Mouse (Mus musculus) thymus, postnatal 0 days (tissue): ENCODE data around the gene Cst13. TPM values are rescaled to one million over a fixed set of nuclear protein-coding genes. Genes with fewer than 3 reads are reported as not detected.
"Not testable (repeated sequence)": the region's sequence is repeated elsewhere in the genome, so short reads cannot be mapped to it uniquely, and the experiment has no call there.

Experiments used
- DNase-seq: peaks from one replicate; pipeline ENCODE4 v3.0.0-alpha.2; 2015; ENCODE audit warnings: low spot score
- polyA plus RNA-seq: library from polyadenylated mRNA; unstranded; fragments of >200 nt; fragmentation: Nextera tagmentation; extraction: Ambion mirVana; gene quantifications from 2 replicates; pipeline ENCODE4 v1.2.1, GENCODE M21; 2015

Gene Cst13
- polyA plus RNA-seq: not detected in 2 replicates

- no peak for DNase-seq
Measured at GRCm38 (mm10) chr2:148819909-148820308, at the start of gene Cst13. Gene Cst13 (plus strand): TSS chr2:148820081.

GRCm38 (mm10) chr2:148771397-148771796 lies 48.5 kb upstream of the Cst13 start, which contains the start of gene Cst11:
Gene Cst11 (minus strand): TSS chr2:148771497.
- DNase-seq: not testable (repeated sequence)

DNA sequence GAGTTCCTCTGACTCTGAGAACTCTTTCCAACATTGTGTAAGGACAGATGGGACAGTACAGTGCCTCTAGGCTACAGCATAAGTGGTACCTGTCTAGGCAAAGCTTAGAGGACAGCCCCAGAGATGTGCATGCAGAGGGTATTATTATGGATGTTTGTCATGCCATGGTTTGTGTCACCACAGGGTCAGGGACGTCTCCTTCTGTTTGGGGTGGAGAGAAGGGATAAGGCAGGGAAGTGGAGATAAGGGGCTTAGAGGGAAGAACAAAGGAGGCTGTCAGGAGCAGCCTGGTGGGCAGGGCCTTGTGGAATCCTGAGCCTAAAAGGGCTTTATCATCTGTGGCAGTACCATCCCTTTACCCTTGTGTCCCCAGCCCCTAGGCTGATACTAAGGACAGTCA lies 38.2 kb upstream of the Cst13 start, which contains the start of gene 8030411F24Rik:
TSS of gene 8030411F24Rik (plus strand) at position 301 of the 400 bp plus-strand sequence.
- DNase-seq: no peak

DNA sequence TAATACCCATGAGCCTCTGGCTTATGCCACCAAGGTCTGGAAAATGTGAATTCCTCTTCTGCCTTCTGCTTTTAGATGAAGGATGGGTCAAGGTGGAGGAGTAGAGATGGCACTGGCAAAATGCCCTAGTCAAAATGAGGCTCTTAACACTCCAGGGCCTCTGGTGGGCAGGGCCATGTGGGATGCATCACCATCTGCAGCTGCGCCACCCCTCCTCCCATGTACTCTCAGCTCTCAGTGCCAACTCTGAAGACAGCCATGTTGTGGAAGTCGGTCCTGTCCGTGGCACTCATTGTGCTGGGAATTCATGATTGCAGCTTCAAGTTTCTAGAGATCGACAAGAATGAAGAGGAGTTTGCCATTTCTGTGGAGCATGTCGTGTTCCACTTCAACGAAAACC lies 30.7 kb upstream of the Cst13 start, which contains the start of gene Cst12:
TSS of gene Cst12 (plus strand) at position 220 of the 400 bp plus-strand sequence.
- no peak for DNase-seq

DNA sequence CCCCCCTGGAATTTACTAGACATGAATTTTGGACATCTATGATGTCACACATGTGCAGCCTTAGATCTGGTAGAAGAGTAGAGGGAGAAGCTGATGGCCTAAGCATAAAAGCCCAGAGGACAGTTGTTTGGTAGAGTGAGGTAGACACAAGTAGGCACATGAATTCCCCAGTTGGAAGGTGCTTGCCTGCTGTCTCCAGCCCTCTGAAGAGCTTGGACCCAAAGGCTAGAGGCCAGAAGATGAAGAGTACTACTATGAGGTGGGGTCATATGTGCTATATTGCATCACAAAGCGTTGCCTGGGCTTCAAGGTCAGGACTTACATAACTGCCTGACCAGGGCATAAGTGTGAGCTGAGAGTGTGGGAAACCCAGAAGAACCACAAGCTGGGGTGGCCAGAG lies 21.4 kb upstream of the Cst13 start, which contains the start of gene Cst8:
TSS of gene Cst8 (plus strand) at position 301 of the 400 bp plus-strand sequence.
- no peak for DNase-seq

DNA sequence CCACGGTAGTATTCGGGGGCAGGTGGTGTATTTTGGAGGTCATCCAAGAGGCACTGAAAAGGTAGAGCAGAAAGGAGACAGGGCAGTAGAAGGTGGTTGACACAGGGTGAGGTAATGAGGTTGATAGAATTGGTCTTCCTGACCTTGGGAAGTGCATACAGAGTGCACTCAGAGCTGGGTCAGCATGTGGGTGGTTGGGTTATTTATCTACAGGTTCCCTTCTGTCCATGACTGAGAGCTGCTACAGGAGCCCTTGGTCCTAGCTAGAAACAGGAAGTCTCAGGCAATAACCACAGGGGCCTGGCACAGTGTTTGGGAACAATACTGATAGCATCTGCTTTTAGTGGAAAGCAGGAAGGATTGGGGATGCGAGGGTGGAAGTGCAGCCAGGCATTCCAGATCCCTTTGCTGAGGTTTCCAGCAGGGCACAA lies 18.4 kb upstream of the Cst13 start:
- no peak for DNase-seq

GRCm38 (mm10) chr2:148806696-148807095 lies 13.2 kb upstream of the Cst13 start:
- no peak for DNase-seq

GRCm38 (mm10) chr2:148825986-148826385 lies 6.1 kb downstream of the Cst13 start:
- DNase-seq: no peak

DNA sequence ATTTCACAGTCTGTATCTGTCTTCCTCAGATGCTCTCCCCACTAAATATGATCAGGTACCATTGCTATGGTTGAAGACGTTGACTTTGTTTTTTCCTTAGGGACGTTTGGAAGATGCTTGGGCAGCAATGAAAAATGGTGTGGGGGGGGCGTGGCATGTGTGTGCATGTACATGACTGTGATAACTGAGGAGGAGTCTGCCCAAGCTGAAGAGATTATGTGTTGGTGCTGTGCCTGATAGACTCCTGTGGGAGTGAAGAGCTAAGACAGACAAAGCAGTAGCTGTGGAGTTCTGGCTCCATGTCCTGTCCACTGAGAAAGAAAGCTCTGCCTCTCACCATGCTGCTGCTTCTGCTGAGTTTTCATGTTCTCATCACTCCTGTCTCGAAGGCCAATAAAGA lies 15.0 kb downstream of the Cst13 start, which contains the start of gene Cst9:
TSS of gene Cst9 (plus strand) at position 236 of the 400 bp plus-strand sequence.
- DNase-seq: no peak

DNA sequence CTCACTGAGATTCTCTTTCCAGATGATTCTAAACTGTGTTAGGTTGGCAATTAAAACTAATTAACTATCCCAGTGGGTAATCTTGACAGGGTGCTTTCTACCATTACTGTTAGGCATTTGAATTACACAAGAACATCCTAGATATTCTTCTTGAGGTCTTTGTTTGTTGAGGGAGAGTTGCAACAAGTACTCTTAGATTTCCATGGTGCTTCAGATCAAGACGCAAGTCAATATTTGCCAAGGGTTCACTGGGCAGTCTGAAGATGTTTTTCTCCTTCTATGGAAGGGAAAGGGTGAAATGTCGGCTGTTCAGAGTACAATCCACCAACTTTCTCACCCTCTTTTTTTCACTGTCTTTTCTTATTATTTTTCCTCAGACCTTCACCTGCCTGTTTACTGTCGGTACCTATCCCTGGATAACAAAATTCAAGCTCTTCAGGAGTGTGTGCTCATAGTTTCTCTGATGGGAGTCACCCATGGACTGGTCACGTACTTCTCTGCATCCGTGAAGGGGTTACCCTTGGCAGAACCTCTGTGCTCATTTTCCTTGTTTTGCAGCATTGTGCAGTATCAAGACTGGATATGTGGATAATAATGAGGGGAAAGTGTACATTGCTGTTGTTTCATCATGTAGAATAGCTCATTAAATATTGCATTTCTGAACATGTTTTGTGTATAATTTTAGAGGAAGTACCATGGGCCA lies 18.3 kb downstream of the Cst13 start:
- no peak for DNase-seq

GRCm38 (mm10) chr2:148839224-148839623 lies 19.3 kb downstream of the Cst13 start:
- no peak for DNase-seq

DNA sequence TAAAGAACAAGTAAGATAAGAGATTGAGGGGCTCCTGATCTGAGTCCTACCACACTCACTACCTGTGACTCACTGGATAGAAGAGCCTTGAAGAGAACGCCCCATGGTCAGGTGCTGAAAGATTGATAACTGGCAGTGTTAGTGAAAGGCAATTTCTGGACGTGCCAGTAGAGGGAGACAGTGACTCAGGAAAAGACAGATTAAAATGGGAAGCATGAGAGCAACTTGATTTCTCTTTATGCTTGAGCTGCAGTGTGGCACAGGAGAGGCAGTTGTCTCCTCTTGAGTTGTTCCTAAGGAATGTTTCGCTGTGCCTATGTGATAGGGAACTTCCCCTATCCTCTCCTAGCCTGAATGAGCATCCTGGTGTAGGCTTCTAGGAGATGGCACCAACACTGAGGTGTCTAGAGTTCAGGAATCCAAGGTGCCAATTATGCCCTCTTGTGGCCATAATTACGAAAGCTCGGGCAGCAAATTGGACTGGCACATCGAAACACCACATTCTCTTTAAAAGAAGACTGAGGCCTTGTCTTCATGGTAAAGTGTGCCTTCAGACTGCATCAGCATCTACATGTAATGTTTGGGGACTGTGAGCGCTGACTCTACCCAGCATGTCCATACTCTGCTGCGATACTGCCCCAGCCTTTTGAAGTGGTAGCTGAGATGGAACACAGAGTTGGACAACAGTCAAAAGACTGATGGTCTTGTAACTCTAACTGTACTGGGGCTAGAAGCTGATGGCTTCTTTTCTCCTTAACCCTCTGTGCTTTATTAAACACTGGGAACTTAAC lies 31.4 kb downstream of the Cst13 start:
- peak; percentile 48 for DNase-seq

DNA sequence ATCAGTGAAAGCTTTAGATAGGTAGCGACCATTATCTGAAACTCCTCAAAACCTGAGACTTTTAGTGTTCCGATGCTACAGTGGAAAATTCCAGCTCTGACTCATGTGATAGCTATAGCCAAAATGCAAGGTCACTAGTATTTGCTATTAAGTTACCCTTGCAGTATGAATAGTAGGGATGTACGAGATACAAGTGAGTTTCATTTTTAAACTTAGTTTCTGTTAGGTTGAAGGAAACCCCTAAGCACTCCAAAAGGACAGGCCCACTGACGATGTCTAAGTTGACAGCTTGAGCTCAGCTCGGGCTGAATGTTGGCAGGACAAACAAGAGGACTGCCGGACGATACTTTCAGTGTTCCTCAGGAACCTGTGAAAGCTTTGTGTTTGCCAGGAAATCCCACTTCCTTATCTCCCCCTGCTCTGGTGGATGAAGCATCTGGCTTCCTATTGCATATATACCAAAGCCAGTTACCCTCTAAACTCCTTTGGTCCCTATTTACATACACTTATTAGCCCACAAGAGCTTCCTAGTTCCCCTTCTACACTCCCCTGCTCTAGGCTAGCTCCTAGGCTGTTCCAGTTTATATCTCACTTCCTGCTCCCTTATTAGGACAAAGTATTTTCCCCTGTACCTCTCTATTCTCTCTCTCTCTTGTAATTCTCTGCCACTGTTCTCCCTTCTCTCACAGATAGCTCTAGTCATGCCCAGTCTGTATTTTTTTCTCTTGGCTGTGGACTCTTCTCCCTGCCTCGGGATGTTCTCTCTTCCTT lies 36.9 kb downstream of the Cst13 start:
- no peak for DNase-seq

- DNase-seq: no peak
Measured at GRCm38 (mm10) chr2:148857506-148857905, 37.6 kb downstream of the Cst13 start.

DNA sequence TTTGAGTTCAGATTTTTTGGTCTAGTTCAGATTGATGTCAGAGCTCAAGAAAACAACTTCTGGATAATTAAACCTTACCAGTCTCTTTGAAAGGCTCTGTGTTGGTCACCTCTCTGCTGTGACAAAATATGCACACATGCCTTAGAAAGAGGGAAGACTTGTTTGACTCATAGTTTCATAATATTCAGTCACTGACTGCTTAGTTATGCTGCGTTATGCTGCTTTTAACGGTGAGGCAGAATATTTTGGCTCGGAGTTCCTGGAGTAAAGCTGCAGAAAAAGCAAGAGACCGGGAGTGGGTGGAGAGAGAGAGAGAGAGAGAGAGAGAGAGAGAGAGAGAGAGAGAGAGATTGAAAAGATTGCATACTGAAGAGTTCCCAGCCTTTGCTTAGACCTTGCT lies 41.1 kb downstream of the Cst13 start:
- no peak for DNase-seq

- no peak for DNase-seq
Measured at GRCm38 (mm10) chr2:148861693-148862092, 41.8 kb downstream of the Cst13 start.

GRCm38 (mm10) chr2:148864966-148865365 lies 45.1 kb downstream of the Cst13 start, which contains the start of gene 9230104L09Rik:
Gene 9230104L09Rik (minus strand): TSS chr2:148865038.
- DNase-seq: no peak

GRCm38 (mm10) chr2:148868959-148869358 lies 49.1 kb downstream of the Cst13 start:
- DNase-seq: no peak

GRCm38 (mm10) chr2:148870526-148870925 lies 50.6 kb downstream of the Cst13 start:
- DNase-seq: no peak

GRCm38 (mm10) chr2:148872860-148873259 lies 53.0 kb downstream of the Cst13 start:
- no peak for DNase-seq

DNA sequence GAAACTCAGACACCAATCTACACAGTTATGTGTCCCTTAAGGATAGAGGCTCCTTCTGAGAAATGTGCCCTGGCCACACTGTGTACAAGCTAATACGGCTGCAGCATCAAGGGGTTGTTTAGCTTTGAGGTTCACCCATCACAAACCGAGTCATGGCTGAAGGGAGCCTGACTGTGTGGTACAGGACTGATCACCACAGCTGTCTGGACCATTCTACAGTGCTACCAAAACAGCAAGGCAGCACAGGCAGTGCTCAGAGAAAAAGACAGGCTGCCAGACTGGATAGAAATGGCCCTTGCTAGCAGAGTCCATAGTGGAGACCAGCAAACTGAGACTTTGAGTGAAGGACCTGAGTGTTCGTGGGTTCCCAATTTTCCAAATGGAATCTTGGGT lies 54.3 kb downstream of the Cst13 start:
- no peak for DNase-seq
